Mouse (Mus musculus) MEL-GATA-1-ER (cell line): ENCODE data around the gene Slu7.

Experiments
- DNase-seq: peaks from one replicate; pipeline ENCODE4 v3.0.0-alpha.2; 2012; ENCODE audit warnings: low read depth; ENCODE audit errors: extremely low read depth

Gene Slu7

GRCm38 (mm10) chr11:43433254-43434023 is at the start of gene Slu7:
TSS of gene Slu7 (plus strand) at chr11:43433744.
- peak; percentile 73 for DNase-seq

GRCm38 (mm10) chr11:43385055-43385649 is 48.4 kb upstream of the Slu7 start:
- DNase-seq = no peak

- DNase-seq = no peak
Measured at GRCm38 (mm10) chr11:43385716-43386115, 47.8 kb upstream of the Slu7 start.

GRCm38 (mm10) chr11:43387004-43387880 is 46.3 kb upstream of the Slu7 start:
- DNase-seq = no peak

GRCm38 (mm10) chr11:43388122-43389097 is 45.1 kb upstream of the Slu7 start:
- no peak for DNase-seq

- no peak for DNase-seq
Measured at GRCm38 (mm10) chr11:43389118-43389517, 44.4 kb upstream of the Slu7 start.

GRCm38 (mm10) chr11:43392757-43393156 is 40.8 kb upstream of the Slu7 start:
- no peak for DNase-seq

- no peak for DNase-seq
Measured at GRCm38 (mm10) chr11:43393325-43393724, 40.2 kb upstream of the Slu7 start.

GRCm38 (mm10) chr11:43395073-43395948 is 38.2 kb upstream of the Slu7 start:
- DNase-seq = no peak

GRCm38 (mm10) chr11:43396246-43396645 is 37.3 kb upstream of the Slu7 start:
- no peak for DNase-seq

GRCm38 (mm10) chr11:43396672-43397071 is 36.9 kb upstream of the Slu7 start:
- no peak for DNase-seq

- no peak for DNase-seq
Measured at GRCm38 (mm10) chr11:43399297-43399696, 34.2 kb upstream of the Slu7 start.

GRCm38 (mm10) chr11:43400131-43400530 is 33.4 kb upstream of the Slu7 start:
- no peak for DNase-seq

GRCm38 (mm10) chr11:43404150-43404807 is 29.3 kb upstream of the Slu7 start:
- DNase-seq = no peak

GRCm38 (mm10) chr11:43408888-43409287 is 24.7 kb upstream of the Slu7 start:
- no peak for DNase-seq

GRCm38 (mm10) chr11:43410291-43410690 is 23.3 kb upstream of the Slu7 start:
- DNase-seq = no peak

GRCm38 (mm10) chr11:43411413-43411812 is 22.1 kb upstream of the Slu7 start:
- peak; percentile 72 for DNase-seq

GRCm38 (mm10) chr11:43412771-43413451 is 20.6 kb upstream of the Slu7 start:
- DNase-seq = peak; percentile 77

GRCm38 (mm10) chr11:43417201-43417600 is 16.3 kb upstream of the Slu7 start:
- DNase-seq = no peak
